Mouse (Mus musculus) megakaryocyte progenitor cell, adult 5-6 weeks (primary cell): ENCODE data around the gene Ube4a. TPM values are rescaled to one million over a fixed set of nuclear protein-coding genes. Genes with fewer than 3 reads are reported as not detected.

Experiments used
- ATAC-seq: replicated peaks from 2 replicates; pipeline ENCODE4 v1.8.0; 2016; ENCODE audit warnings: mild to moderate bottlenecking, moderate TSS enrichment, inconsistent platforms; ENCODE audit not compliant: poor library complexity
- total RNA-seq, 2 experiments: library from RNA; stranded (forward) in 1 of 2; stranded (reverse) in 1 of 2; fragments of 157-497, 149-512 nt in 1 of 2; fragments of 200-1000 nt in 1 of 2; gene quantifications; 2 replicates each; pipeline versions ENCODE4 v1.2.3 to v1.2.4; 2015 to 2017

Gene Ube4a
- total RNA-seq (2015) = 45.7 and 48.1 TPM in 2 replicates
- 32.4 and 44.6 TPM in 2 replicates for total RNA-seq (2017)

GRCm38 (mm10) chr9:44965126-44965832, at the start of gene Ube4a:
Gene Ube4a, minus strand, starts transcription at chr9:44965600.
- peak; percentile 92 for ATAC-seq

GRCm38 (mm10) chr9:45014879-45015278, 49.5 kb upstream of the Ube4a start:
- ATAC-seq = no peak

- ATAC-seq = no peak
Measured at GRCm38 (mm10) chr9:45011291-45011690, 45.9 kb upstream of the Ube4a start.

DNA sequence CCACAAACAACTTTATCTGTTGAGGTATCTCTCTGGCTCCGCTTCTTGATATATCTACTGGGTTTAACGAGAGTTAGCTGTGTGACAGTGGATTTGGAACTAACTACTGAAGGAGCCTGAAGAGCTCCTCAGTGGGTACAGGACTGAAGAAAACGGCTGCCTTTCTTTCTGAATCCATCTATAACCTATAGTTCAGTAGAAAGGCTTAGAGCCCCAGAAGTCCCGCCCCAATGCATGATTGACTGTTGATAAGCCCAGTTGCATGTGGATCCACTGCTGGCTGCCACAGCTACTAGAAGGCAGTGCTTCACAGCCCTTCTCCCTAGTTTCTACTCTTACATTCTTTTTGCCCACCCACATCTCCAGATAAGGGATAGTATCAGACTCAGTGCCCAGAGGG, 45.1 kb upstream of the Ube4a start:
- no peak for ATAC-seq

- ATAC-seq = no peak
Measured at GRCm38 (mm10) chr9:45009180-45010078, 44.0 kb upstream of the Ube4a start, which contains the start of gene Cd3e. Gene Cd3e, minus strand, starts transcription at chr9:45009627.

- ATAC-seq = no peak
Measured at GRCm38 (mm10) chr9:45008342-45008741, 42.9 kb upstream of the Ube4a start.

DNA sequence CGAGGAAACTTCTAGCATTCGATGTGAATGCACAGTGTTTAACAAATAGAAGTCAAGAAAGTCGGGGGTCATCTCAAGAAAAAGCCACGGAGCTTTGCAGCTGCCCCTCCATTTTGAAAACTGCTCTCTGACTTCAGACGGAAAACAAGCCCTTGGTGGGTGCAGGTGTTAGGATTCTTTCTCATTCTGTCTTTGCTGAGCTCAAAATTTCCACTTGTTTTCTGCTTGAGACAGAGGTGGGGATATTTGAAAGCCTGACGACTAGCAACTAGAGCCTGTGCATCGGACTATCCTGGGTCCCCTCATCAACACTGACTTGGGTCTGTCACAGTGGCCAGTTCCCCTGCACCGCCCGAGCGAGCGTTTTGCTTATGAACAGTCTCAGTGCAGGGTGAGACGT, 42.0 kb upstream of the Ube4a start:
- no peak for ATAC-seq

GRCm38 (mm10) chr9:45000249-45000648, 34.8 kb upstream of the Ube4a start:
- no peak for ATAC-seq

- ATAC-seq = no peak
Measured at GRCm38 (mm10) chr9:44999776-45000175, 34.4 kb upstream of the Ube4a start.

- ATAC-seq = no peak
Measured at GRCm38 (mm10) chr9:44999171-44999570, 33.8 kb upstream of the Ube4a start.

DNA sequence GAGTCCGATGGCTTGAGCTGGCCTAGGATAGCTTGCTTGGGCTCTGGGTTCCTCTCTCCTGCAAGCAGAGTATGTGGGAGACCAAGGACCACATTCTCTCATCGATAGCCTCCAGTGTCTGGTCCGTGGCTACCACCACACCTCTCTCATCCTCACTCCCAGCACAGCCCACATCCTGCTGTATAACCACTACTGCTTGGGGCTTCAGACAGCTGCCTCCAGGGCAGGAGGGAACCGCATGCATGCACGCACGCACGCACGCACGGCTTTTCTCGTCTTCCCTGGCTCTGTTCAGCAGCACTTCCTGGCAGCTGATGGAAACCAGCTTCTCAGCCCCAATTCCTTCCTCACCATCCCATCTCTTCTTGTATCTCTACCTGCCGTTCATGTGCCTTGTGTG, 32.7 kb upstream of the Ube4a start:
- ATAC-seq = no peak

DNA sequence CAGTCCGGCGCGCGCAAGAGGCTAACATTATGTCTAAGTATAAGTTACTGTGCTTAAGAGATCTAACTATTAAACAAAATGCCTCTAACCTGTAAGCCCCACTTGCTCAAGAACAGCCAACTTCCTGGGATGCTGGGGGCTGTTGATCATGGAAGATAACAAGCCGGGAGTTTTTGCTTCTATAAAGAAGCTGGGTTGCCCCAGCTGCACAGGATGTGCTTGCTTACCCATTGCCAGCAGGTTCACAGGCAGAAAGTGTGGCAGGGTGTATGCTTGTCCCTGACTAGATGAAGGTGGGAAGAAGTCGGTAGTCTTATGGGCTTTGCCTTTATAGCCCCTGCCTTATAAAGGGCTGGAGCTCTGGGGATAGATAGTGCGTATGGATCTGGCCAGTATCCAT, 31.2 kb upstream of the Ube4a start:
- no peak for ATAC-seq

GRCm38 (mm10) chr9:44994962-44995361, 29.6 kb upstream of the Ube4a start:
- no peak for ATAC-seq

DNA sequence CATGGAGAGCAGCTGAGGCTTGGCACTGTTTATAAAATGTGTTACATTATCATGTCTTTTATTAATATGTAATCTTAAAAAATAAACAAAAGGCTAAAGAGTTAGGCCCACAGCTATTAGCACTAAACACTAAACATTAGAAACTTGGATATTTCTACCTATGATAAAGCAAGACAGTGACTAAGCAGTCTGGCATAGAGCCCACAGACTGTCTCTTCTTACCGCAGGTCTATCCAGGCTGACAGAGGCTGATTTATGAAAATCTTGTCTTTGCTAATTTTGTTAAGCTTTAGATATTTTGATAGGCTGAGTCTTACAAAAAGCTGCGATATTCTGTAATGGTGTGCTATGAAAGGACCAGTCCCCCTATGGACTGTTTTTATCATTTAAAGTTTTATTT, 27.9 kb upstream of the Ube4a start:
- ATAC-seq = peak; percentile 17; the same call in 1 of the 2 replicates

- ATAC-seq = no peak
Measured at GRCm38 (mm10) chr9:44992271-44992670, 26.9 kb upstream of the Ube4a start.

GRCm38 (mm10) chr9:44991821-44992220, 26.4 kb upstream of the Ube4a start:
- no peak for ATAC-seq

GRCm38 (mm10) chr9:44986976-44987375, 21.6 kb upstream of the Ube4a start:
- peak; percentile 54 for ATAC-seq

- peak; percentile 97 for ATAC-seq
Measured at GRCm38 (mm10) chr9:44986242-44986781, 20.9 kb upstream of the Ube4a start.

DNA sequence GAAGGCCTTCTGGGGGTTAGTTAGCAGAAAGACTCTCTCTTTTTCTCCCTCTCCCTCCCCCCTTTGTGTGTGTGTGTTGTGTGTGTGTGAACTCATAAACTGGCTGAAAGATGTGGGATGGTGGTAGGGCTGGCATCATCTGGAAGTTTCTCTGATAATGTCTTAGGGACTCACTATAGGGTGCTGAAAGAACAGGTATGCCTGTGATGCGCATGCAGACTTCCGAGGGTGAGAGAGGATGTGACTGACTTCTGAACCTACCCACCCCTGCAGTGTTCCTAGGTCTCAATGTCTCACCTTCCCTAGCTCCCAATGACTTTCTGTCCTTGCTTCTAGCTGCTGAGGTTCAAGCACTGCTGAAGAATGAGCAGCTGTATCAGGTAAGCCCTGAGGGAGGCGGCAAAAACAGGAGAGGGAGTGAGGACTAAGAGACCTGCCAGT, 20.3 kb upstream of the Ube4a start:
- ATAC-seq = no peak

DNA sequence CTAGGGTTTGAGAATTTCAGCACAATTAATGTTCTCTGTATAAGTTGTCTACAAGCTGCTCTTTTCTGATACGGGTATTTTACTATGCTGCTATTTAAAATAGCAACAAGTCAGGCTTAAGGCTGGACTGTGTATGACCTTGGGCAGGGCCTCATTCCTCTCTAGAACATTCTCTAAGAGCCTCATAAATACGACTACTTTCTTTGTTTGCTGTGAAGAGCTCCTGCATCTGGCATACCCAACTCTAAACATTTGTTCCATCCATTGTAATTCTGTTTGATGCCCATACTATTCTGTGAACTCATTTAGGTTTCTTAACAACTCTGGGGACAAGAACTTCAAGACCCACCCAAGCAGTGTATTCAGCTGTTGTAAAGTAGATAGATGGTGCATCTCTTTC, 17.6 kb upstream of the Ube4a start:
- no peak for ATAC-seq

- ATAC-seq = no peak
Measured at GRCm38 (mm10) chr9:44982531-44982930, 17.1 kb upstream of the Ube4a start.

GRCm38 (mm10) chr9:44982081-44982480, 16.7 kb upstream of the Ube4a start:
- no peak for ATAC-seq
